9 mouse cellular contexts compared by ENCODE assay signal in genomic region chr6:87876068-87876643, GRCm38 (mm10). TPM values are rescaled to one million over a fixed set of nuclear protein-coding genes. Genes with fewer than 3 reads are reported as not detected.
DNase-seq lines count a peak whose midpoint lies in the region; ATAC-seq and TF ChIP-seq lines count a peak whose summit lies in the region.
"Had no signal": no experiment of that assay in that cellular context is flagged by ENCODE, and none has a peak within 500 bp of the region (broad histone marks: within the 10 kb centered on the region; RNA-seq: fewer than 3 reads in every experiment).

No protein-coding gene starts in this region.

- peaks cover 7 to 9% of the 10 kb centered on the region in 2 experiments; a peak in 3 of 4 replicates for H3K4me1 ChIP-seq in CH12.LX (ENCODE audit: control insufficient read depth in 1 of 2, insufficient read depth in 2 of 2)
- H3K4me1 ChIP-seq in liver, postnatal 0 days (ENCODE audit: insufficient read depth), result peaks cover 31% of the 10 kb centered on the region
- no peaks in the 10 kb centered on the region for H3K4me1 ChIP-seq in midbrain, embryonic 10.5 days
- H3K4me1 ChIP-seq: hindbrain, embryonic 15.5 days had no signal

- in situ Hi-C loops in CH12.LX (cut with MboI; ENCODE audit: low pct_ligation_motif_present, low pct_unique_long_range_greater_than_20kb, low sequenced_read_pairs), result no loop called here

- TF ChIP-seq CTCF in CH12.LX (conservative IDR thresholded peaks at IDR 0.05 in 1 of 2, IDR thresholded peaks at IDR 0.05 in 1 of 2; ENCODE audit: low read depth in 2 of 2, low read length in 2 of 2), result no peak
- no peak for TF ChIP-seq CTCF in liver, postnatal 0 days (IDR thresholded peaks at IDR 0.05; ENCODE audit: low read depth)

- H3K9me3 ChIP-seq in CH12.LX (replicated peaks; ENCODE audit: low read length), result peaks cover 3% of the 10 kb centered on the region
- H3K9me3 ChIP-seq in liver, postnatal 0 days (ENCODE audit: low read length), result no peaks in the 10 kb centered on the region
- H3K9me3 ChIP-seq in midbrain, embryonic 10.5 days (replicated peaks), result no peaks in the 10 kb centered on the region
- H3K9me3 ChIP-seq: hindbrain, embryonic 15.5 days had no signal

- no peak overlapping the region for H3K9ac ChIP-seq in CH12.LX (ENCODE audit: insufficient read depth, low read depth)
- H3K9ac ChIP-seq in liver, postnatal 0 days (replicated peaks), result no peak overlapping the region
- H3K9ac ChIP-seq: hindbrain, embryonic 15.5 days had no signal

- H3K4me2 ChIP-seq in CH12.LX (ENCODE audit: insufficient read depth, low read depth, poor library complexity, severe bottlenecking), result peak overlapping the region; percentile 25; the same call in 1 of the 2 replicates
- H3K4me2 ChIP-seq in liver, postnatal 0 days (ENCODE audit: low read depth, low read length), result 0 out of 2 replicates have a peak overlapping the region, but pooled peaks have one; percentile 24
- H3K4me2 ChIP-seq: hindbrain, embryonic 15.5 days had no signal

- no peaks in the 10 kb centered on the region for H3K79me2 ChIP-seq in CH12.LX (replicated peaks; ENCODE audit: control insufficient read depth, extremely low read depth, insufficient read depth, poor library complexity, severe bottlenecking)

- dilution Hi-C loops in CH12.LX (cut with MboI; ENCODE audit: extremely low pct_ligation_motif_present, extremely low pct_unique_long_range_greater_than_20kb, low sequenced_read_pairs), result no loop called here

- no peak for TF ChIP-seq POLR2A in CH12.LX (IDR thresholded peaks at IDR 0.05; ENCODE audit: low read depth, low read length)

- 46% methylated on average over 13 of the region's 13 CpGs for WGBS in liver, postnatal 0 days (ENCODE audit: insufficient replicate concordance)
- 83% methylated on average over 13 of the region's 13 CpGs for WGBS in midbrain, embryonic 10.5 days

- TF ChIP-seq EP300 in CH12.LX (IDR thresholded peaks at IDR 0.05; ENCODE audit: low read length), result no peak
- no peak for TF ChIP-seq EP300 in liver, postnatal 0 days (IDR thresholded peaks at IDR 0.05; ENCODE audit: low read depth)

- peak; percentile 13 for ATAC-seq in liver, postnatal 0 days
- no peak for ATAC-seq in cerebellum, adult (ENCODE audit: insufficient number of reproducible peaks, low FRiP score, low TSS enrichment)

- no peak overlapping the region for H3K4me3 ChIP-seq in CH12.LX (replicated peaks in 1 of 3; ENCODE audit: low read depth in 2 of 3, low read length in 2 of 3, poor library complexity in 1 of 3)
- no peak overlapping the region for H3K4me3 ChIP-seq in liver, postnatal 0 days (ENCODE audit: low read depth, low read length)
- no peak overlapping the region for H3K4me3 ChIP-seq in midbrain, embryonic 10.5 days
- H3K4me3 ChIP-seq: hindbrain, embryonic 15.5 days had no signal

- H3K27ac ChIP-seq in CH12.LX (ENCODE audit: insufficient read depth, low read depth), result no peak overlapping the region
- peak overlapping the region; percentile 52; the same call in 1 of the 2 replicates for H3K27ac ChIP-seq in liver, postnatal 0 days (ENCODE audit: low read depth)
- no peak overlapping the region for H3K27ac ChIP-seq in midbrain, embryonic 10.5 days (replicated peaks)
- H3K27ac ChIP-seq: hindbrain, embryonic 15.5 days had no signal

- peaks cover 3% of the 10 kb centered on the region for H3K27me3 ChIP-seq in CH12.LX (replicated peaks)
- no peaks in the 10 kb centered on the region for H3K27me3 ChIP-seq in liver, postnatal 0 days (ENCODE audit: insufficient read depth, low read length)
- no peaks in the 10 kb centered on the region for H3K27me3 ChIP-seq in midbrain, embryonic 10.5 days (ENCODE audit: low read depth, poor library complexity, severe bottlenecking)
- H3K27me3 ChIP-seq: hindbrain, embryonic 15.5 days had no signal

- no peak for DNase-seq in CH12.LX (ENCODE audit: extremely low read depth)
- DNase-seq in embryo, embryonic 10 days (ENCODE audit: low spot score), result peak; percentile 25
- DNase-seq in heart, postnatal 4 days, result peak; percentile 52
- DNase-seq in liver, postnatal 0 days, result peak; percentile 41
- no peak for DNase-seq in midbrain, embryonic 10.5 days (ENCODE audit: low spot score)
- DNase-seq in layer of hippocampus, postnatal 10 days (ENCODE audit: low spot score in 2 of 2), result no peak
- DNase-seq in layer of hippocampus, adult 18-20 months (ENCODE audit: low spot score in 2 of 2), result no peak

- H3K36me3 ChIP-seq in CH12.LX (replicated peaks in 1 of 2; ENCODE audit: control insufficient read depth in 1 of 2, insufficient read depth in 1 of 2, low read length in 1 of 2), result no peaks in the 10 kb centered on the region
- no peaks in the 10 kb centered on the region for H3K36me3 ChIP-seq in liver, postnatal 0 days (replicated peaks; ENCODE audit: insufficient read depth, low read length)
- no peaks in the 10 kb centered on the region for H3K36me3 ChIP-seq in midbrain, embryonic 10.5 days
- H3K36me3 ChIP-seq: hindbrain, embryonic 15.5 days had no signal

- no peak for TF ChIP-seq RAD21 in CH12.LX (IDR thresholded peaks at IDR 0.05; ENCODE audit: low read depth, low read length)

TF ChIP-seq in CH12.LX, 34 proteins besides CTCF, POLR2A, EP300 and RAD21:
- TF ChIP-seq TCF12 (IDR thresholded peaks at IDR 0.05; ENCODE audit: low read depth, low read length), result 0 out of 2 replicates have a peak, but pooled peaks have one; percentile 40
- TF ChIP-seq HCFC1 (IDR thresholded peaks at IDR 0.05; ENCODE audit: low read depth, low read length), result 0 out of 2 replicates have a peak, but pooled peaks have one; percentile 11
- TF ChIP-seq USF1 (IDR thresholded peaks at IDR 0.05; ENCODE audit: low read depth, low read length), result no peak
- peak; percentile 65 for TF ChIP-seq ELF1 (IDR thresholded peaks at IDR 0.05; ENCODE audit: low read depth, low read length)

RNA-seq across cellular contexts. Expression of gene Copg1, which starts 11.5 kb away (rescaled TPM):
- total RNA-seq in CH12.LX (2012; rRNA removed) (85.1 and 99.3 TPM in 2 replicates), CH12.LX (2014; rRNA removed) (75.6 and 78.3 TPM in 2 replicates)
- 81.3 and 91.9 TPM in 2 replicates for polyA plus RNA-seq in CH12.LX (2012; ENCODE audit: insufficient read length, low read depth)
- 10 to 100 TPM; 86.8 to 90.0 TPM for total RNA-seq in heart, postnatal 4 days (2021)
- 30.4 and 35.3 TPM in 2 replicates for polyA plus RNA-seq in liver, postnatal 0 days (2015; fragmentation: Nextera tagmentation; extraction: Ambion mirVana)
- polyA plus RNA-seq in midbrain, embryonic 10.5 days (2016; fragmentation: Nextera tagmentation; extraction: Ambion mirVana), result 150 and 157 TPM in 2 replicates
- total RNA-seq in layer of hippocampus, postnatal 10 days (2021), result 100 to 1,000 TPM; 185 to 187 TPM
- total RNA-seq in layer of hippocampus, adult 18-20 months (2021), result 100 to 1,000 TPM; 253 to 256 TPM

RNA-seq across cellular contexts. Expression of gene Cnbp, which starts 25.2 kb away (rescaled TPM):
- total RNA-seq in CH12.LX (2012; rRNA removed) (558 and 652 TPM in 2 replicates), CH12.LX (2014; rRNA removed) (838 and 876 TPM in 2 replicates)
- polyA plus RNA-seq in CH12.LX (2012; ENCODE audit: insufficient read length, low read depth), result 649 and 743 TPM in 2 replicates
- 100 to 1,000 TPM; 316 to 330 TPM for total RNA-seq in heart, postnatal 4 days (2021)
- 445 and 452 TPM in 2 replicates for polyA plus RNA-seq in liver, postnatal 0 days (2015; fragmentation: Nextera tagmentation; extraction: Ambion mirVana)
- 1,252 and 1,396 TPM in 2 replicates for polyA plus RNA-seq in midbrain, embryonic 10.5 days (2016; fragmentation: Nextera tagmentation; extraction: Ambion mirVana)
- 100 to 1,000 TPM; 248 to 265 TPM for total RNA-seq in layer of hippocampus, postnatal 10 days (2021)
- 100 to 1,000 TPM; 261 to 266 TPM for total RNA-seq in layer of hippocampus, adult 18-20 months (2021)

RNA-seq across cellular contexts. Expression of gene Isy1, which starts 37.6 kb away (rescaled TPM):
- total RNA-seq in CH12.LX (2012; rRNA removed) (43.8 and 67.7 TPM in 2 replicates), CH12.LX (2014; rRNA removed) (77.4 and 84.2 TPM in 2 replicates)
- 140 and 204 TPM in 2 replicates for polyA plus RNA-seq in CH12.LX (2012; ENCODE audit: insufficient read length, low read depth)
- total RNA-seq in heart, postnatal 4 days (2021), result 10 to 100 TPM; 23.4 to 24.5 TPM
- polyA plus RNA-seq in liver, postnatal 0 days (2015; fragmentation: Nextera tagmentation; extraction: Ambion mirVana), result 19.7 and 19.8 TPM in 2 replicates
- polyA plus RNA-seq in midbrain, embryonic 10.5 days (2016; fragmentation: Nextera tagmentation; extraction: Ambion mirVana), result 62.4 and 69.1 TPM in 2 replicates
- total RNA-seq in layer of hippocampus, postnatal 10 days (2021), result 10 to 100 TPM; 28.4 to 35.1 TPM
- 10 to 100 TPM; 24.1 to 25.0 TPM for total RNA-seq in layer of hippocampus, adult 18-20 months (2021)

RNA-seq across cellular contexts. Expression of gene Hmces, which starts 37.6 kb away (rescaled TPM):
- total RNA-seq in CH12.LX (2012; rRNA removed) (8.4 and 11.8 TPM in 2 replicates), CH12.LX (2014; rRNA removed) (0.31 and 0.73 TPM in 2 replicates)
- 0.99 and 1.4 TPM in 2 replicates for polyA plus RNA-seq in CH12.LX (2012; ENCODE audit: insufficient read length, low read depth)
- total RNA-seq in heart, postnatal 4 days (2021), result 10 to 100 TPM; 14.0 to 16.3 TPM
- 12.4 and 12.5 TPM in 2 replicates for polyA plus RNA-seq in liver, postnatal 0 days (2015; fragmentation: Nextera tagmentation; extraction: Ambion mirVana)
- 53.8 and 56.8 TPM in 2 replicates for polyA plus RNA-seq in midbrain, embryonic 10.5 days (2016; fragmentation: Nextera tagmentation; extraction: Ambion mirVana)
- total RNA-seq in layer of hippocampus, postnatal 10 days (2021), result 10 to 100 TPM; 27.1 to 28.3 TPM
- total RNA-seq in layer of hippocampus, adult 18-20 months (2021), result 10 to 100 TPM; 26.1 to 26.5 TPM

RNA-seq across cellular contexts. Expression of gene Gm45140, which starts 40.6 kb away (rescaled TPM):
- total RNA-seq in CH12.LX (2012; rRNA removed), result 13.0 and 15.7 TPM in 2 replicates
- 4.3 and 5.5 TPM in 2 replicates for total RNA-seq in CH12.LX (2014; rRNA removed)
- polyA plus RNA-seq in CH12.LX (2012; ENCODE audit: insufficient read length, low read depth), result 25.7 and 37.6 TPM in 2 replicates
- 1 to 10 TPM in 1 of 2 experiments, under 1 TPM in 1; 0.95 to 2.4 TPM for total RNA-seq in heart, postnatal 4 days (2021)
- polyA plus RNA-seq in liver, postnatal 0 days (2015; fragmentation: Nextera tagmentation; extraction: Ambion mirVana), result 2.8 and 3.2 TPM in 2 replicates
- polyA plus RNA-seq in midbrain, embryonic 10.5 days (2016; fragmentation: Nextera tagmentation; extraction: Ambion mirVana), result 2.7 and 4.4 TPM in 2 replicates
- 1 to 10 TPM; 2.7 to 4.4 TPM for total RNA-seq in layer of hippocampus, postnatal 10 days (2021)
- 1 to 10 TPM; 1.9 to 3.9 TPM for total RNA-seq in layer of hippocampus, adult 18-20 months (2021)

Comparison
In these comparisons a context has a peak if more than half of its experiments do, and no peak if none do; other contexts are left out.
1. DNase-seq: peak in embryo, embryonic 10 days (single experiment), heart, postnatal 4 days (single experiment) and liver, postnatal 0 days (single experiment); none in CH12.LX (single experiment), midbrain, embryonic 10.5 days (single experiment), layer of hippocampus, postnatal 10 days (0 of 2) and layer of hippocampus, adult 18-20 months (0 of 2).